Mouse (Mus musculus) E14TG2a.4 (cell line): ENCODE measurements around the gene Dusp14.

Source experiments
- CTCF ChIP-seq: conservative IDR thresholded peaks from 2 replicates; pipeline ENCODE4 v1.5.1; 2014; ENCODE audit warnings: low read length
- POU5F1 ChIP-seq: IDR thresholded peaks from 2 replicates; pipeline ENCODE4 v1.6.1; 2014; ENCODE audit warnings: low read length, borderline replicate concordance

GRCm38 (mm10) chr11:84016147-84016809 lies 52.8 kb downstream of the Dusp14 start:
- no peak for TF ChIP-seq CTCF
- TF ChIP-seq POU5F1, result no peak
